Mouse (Mus musculus) thymus, postnatal 25 days (tissue): ENCODE results near the gene Fam53a.

Experiments
- DNase-seq: peaks from one replicate; pipeline ENCODE4 v3.0.0; 2022

Gene Fam53a

DNA sequence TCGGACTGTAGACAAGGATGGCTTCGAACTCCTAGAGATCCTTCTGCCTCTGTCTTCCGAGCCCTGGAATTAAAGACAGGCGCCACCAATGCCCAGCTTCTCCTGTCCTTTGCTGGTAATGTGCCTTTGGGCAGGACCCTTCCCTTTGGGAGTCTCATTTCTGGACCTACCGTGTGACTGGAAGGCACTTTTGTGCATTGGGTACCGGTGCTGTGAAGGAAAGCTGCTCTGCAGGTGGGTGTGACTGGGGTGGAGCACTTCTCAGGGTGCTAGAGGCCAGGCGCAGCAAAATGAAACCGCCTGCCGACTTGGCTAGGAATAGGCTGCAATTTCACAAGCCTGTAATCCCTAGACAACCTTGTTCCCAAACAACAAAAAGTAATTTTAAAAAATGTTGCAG is 626 bp upstream of the Fam53a start:
- DNase-seq: peak; percentile 59

DNA sequence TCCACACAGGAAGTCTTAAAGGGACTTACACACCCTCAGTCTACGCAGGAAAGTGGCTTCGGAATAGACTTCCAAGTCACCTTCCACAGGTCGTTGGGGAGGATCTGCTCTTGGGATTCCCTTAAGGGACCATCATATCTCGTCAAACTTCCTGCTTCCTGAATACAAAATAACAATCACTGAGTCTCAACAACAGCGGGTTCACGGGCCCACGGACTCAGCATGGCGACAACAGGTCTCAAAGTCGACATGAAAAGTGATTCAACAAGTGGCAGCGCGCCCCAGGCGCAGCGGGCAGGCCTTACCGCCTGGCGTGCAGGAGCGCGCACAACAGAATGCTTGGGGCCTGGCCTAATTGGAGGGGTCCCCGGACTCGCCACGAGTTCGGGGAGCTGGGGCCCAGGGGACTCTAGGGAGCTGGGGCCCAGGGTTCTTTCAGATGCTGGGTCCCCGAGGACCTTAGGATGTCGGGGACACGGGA is 575 bp downstream of the Fam53a start:
- peak; percentile 74 for DNase-seq

- DNase-seq: peak; percentile 9
These were observed 1.5 kb downstream of the Fam53a start for GRCm38 (mm10) chr5:33627968-33628367.

DNA sequence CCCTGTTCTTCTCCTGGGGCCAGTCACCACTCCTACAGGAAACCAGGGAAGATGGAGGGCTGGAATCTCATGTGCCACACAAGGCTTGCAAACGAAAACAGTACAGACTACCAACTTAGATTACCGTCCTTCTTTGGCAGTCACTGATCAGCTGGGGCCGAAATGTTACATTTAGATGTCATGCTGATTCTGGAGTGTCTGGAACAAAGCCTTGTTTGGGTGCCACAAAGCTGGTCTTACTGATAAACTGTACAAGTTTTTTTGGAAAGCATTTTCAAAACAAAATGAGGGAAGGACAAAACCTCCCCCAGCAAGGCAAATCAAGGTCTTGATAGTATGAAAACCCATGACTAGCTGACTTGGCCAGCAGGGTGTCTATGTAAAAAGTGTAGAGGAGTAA is 5.7 kb downstream of the Fam53a start:
- no peak for DNase-seq

DNA sequence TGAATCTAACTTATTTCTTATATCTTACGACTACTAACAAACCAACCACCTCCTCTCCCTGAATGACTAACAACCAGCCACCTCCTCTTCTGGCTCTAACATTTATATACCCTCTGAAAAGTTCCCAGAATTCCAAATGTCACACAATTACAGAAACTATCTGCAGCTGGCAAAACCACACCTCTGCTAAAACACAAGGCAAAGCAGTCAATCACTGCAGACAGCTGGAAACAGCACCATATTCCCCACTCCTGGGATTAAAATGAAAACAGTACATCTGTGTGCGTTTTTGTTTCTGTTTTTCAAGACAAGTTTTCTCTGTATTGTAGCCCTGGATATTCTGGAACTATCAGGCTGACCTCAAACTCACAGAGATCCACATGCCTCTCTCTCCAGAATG is 6.8 kb downstream of the Fam53a start:
- DNase-seq: no peak

DNA sequence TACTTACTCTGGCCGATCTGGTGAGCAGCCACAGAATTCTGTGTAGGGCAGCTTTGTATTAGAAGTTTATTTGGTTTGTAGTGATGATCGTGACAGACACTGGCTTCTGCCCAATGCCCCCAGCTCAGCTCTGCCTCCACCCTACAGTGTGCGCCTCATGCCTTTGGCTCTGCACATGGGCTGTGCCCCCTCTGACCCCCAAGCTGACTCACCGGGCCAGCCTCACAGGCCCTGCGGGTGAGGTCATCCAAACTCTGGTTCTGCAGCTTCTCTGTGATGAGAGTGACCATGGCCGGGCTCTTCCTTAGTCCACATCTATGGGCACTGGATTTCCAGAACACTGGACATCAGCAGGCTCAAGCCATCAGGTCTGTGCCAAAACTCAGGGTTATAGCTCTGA is 15.0 kb downstream of the Fam53a start:
- DNase-seq: no peak

DNA sequence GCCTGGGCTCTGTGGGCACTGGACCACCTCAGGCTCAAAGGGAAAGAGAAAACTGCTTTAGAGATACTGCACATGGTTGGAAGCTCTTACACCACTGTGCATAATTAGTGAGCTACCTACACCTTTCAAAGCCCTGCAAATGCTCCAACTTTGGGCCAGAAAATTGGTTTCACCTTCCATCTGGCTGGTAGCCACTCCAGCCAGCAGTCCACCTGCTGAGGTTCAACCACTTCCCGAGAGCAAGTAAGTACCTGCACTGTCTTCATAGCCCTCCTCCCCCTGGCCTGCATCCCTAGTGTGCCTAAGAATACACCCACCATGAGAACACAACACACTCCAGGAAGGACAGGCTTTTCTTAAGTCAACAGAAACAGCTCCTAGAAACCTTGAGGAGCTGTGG is 17.6 kb downstream of the Fam53a start:
- DNase-seq: no peak

- DNase-seq: no peak
These were observed 20.2 kb downstream of the Fam53a start for GRCm38 (mm10) chr5:33609226-33609625.

DNA sequence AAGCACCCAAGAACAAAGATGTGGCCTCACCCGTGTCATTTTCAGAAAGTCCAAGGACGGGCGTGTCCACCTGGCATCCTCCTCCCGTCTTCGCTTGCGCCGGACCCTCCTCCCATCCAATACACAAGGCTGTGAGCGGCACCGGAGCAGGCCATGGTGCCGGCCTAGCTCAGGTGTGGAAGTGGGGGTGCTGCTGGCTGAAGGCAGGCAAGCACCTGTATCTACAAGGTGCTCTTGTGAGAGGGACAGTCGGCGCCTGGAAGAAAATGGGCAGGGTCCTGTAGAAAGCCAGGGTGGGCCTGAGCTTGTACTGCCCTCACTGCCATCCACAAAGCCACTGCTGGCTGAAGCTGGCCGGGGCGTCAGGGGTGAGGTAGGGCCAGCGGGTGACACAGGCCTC is 22.0 kb downstream of the Fam53a start:
- no peak for DNase-seq

DNA sequence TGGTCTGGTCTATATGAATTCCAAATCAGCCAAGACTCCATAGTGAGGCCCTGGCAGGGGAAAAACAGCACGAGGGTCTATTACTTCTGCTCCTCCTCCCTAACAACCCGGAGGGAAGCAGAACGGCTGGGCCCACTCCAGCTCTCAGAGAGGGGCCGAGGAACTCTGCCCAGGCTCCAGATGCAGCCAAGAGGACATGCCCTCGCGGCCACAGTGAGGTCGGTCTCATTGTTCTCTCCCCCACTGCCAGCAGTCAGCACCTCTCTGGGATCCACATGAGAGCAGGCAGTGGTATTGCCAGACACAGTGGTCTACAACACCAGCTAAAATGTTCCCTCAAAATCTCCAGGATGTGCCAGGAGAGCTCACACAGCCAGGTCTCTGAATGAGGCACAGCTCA is 22.8 kb downstream of the Fam53a start:
- no peak for DNase-seq

DNA sequence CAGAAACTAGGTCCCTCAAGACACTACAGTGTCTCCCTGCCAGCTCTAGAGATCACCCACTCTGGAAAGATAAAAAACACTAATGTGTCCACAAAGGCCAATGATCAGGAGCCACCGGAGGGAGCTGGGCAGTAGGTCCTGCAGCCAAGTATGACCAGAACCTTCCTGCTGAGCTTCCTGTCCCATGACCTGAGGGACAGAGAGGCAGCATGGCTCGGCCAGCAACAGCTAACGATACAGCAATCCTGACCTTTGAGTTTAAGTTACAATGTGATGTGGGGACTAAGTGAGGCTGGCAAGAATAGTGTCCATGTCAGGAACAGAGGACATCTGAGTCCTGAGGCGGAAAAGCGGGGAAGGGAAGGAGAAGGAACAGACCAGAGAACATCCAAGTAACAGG is 24.1 kb downstream of the Fam53a start:
- DNase-seq: no peak

DNA sequence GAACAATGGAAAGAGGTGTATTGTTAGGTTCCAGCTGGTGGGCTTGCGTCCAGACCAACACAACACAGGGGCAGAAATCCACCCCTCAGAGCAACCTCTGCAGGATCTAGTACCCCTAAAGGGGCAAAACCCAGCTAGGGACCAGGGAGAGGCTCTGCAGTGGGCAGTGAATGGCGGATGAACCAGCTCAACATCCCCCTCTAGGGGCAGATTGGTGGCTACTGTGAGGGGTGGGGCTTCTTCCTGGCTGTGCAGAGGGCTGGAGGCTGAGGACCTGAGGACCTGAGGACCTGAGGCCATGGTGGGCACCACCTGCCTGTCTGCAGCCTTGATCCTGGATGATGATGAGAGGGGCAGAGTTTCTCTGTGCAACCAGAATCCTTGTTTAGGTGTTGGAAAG is 35.8 kb downstream of the Fam53a start:
- DNase-seq: peak; percentile 36

GRCm38 (mm10) chr5:33589221-33589888 is 40.1 kb downstream of the Fam53a start:
- peak; percentile 68 for DNase-seq

DNA sequence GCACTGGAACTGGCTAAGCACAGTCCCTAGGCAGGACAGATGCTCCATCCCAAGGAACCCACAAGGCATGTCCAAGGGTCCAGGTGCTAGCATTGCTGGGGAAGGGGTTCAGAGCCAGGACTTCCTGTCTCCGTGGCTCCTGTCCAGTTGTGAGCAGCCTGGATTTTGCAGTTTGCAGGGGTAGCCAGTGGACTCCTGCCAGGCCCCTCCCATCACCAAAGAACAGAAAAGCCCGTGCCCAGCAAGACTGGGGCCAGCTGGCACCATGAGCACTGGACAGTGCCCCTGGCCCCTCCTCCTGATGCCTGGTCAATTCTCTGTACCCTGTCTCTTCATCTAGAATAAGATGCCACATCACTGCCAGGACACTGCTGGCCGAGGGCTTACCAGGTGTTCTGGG is 41.4 kb downstream of the Fam53a start:
- DNase-seq: no peak

DNA sequence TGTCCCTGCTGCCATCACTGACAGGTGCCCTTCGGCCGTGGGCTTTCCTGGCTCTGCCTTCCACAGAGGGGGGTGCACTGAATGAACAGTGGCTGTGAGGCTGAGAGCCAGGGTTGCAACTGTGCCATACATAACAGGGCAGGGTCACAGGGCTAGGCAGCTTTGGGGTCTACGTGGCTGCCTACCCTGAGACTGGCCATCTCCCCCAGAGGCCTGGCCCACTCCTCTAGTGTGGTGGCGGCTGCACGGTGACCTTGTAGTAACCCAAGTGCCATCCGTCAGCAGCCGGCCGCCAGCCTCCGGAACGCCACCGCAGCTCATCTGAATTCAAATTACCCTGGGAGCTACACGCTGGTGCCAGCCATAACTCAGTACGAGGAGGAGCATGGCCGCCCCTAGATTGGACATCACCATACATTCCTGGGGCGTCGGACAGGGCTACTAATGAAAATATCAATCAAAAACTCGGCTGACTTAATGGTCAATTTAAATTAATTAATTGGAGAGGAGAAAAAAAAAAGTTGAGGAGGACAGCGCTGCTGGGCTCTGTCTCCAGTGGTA is 41.9 kb downstream of the Fam53a start:
- DNase-seq: no peak

DNA sequence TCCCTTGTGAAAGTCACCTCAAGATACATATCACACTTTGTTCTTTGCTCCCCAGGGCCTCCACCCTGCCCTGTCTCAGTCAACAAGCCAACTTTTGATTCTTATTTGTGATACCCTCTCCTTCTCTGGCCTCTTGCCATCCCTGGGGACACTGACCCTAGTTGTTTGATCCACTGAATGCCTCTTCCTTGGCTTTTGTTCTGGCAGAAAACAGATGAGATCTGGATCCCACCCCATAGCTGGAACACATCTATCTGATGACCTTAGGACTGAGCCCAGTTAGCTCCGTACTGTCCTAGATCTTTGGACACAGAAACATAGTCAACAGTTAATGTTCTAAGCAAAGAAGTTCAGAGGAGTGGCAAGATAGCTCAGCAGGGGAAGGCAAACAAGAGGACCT is 49.1 kb downstream of the Fam53a start:
- no peak for DNase-seq

- DNase-seq: no peak
These were observed 55.2 kb downstream of the Fam53a start for GRCm38 (mm10) chr5:33574207-33574606.

DNA sequence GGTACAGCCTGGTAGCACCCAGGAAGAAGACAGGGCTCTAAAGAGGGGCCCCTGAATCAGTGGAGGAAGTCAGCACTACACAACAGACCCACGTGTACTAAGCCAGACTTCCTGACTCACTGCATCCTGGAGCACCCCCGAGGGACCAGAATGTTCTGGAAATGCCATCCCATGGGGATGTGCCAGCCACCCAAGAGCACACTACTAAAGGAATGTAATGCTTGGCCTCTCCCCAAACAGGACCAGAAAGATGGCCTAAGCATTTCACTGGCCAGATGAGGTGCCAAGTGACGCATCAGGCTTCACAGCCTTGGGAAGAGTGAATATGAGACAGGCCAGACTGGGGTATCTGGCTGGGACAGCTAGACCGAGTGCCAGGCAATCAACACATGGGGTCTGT is 63.5 kb downstream of the Fam53a start:
- DNase-seq: no peak

DNA sequence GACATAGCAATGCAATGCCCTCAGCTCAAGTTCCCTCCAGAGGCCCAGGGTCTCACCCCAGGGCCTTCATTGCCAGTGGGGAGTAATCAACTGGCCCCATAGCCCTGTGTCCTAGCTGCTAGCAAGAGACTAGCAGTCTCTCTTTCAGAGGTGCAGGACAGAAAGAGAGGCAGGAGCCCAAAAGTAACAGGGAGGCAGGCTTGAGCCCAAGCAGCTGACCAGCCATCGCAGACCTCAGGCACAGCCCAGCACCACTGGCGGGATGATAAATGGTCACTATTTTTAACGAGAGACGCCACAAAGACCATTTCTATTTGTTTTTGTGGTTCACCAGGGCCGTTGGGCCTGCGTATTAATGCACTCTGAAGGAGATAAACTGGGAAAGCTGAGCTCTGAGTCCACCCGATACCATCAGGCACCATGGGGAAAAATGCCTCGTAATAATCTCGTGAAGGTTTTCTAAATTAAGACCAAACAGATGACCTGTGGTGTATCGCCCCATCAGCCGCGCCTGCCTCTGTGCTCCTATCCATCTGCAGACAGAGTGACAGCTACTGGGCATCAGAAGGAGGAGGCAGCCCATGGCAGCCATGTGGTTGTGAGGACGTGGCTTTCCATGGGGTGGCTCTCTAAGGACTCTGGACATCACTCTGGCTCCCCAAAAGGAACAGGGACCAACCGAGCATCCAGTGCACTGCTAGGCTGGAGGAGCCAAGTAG is 73.0 kb downstream of the Fam53a start:
- DNase-seq: no peak
